Mouse (Mus musculus): ENCODE measurements around the gene Paqr7.

GRCm38 (mm10) chr4:134482442-134482841 lies 14.1 kb upstream of the Paqr7 start:
- TF ChIP-seq CTCF (IDR thresholded peaks at IDR 0.05; ENCODE audit: borderline replicate concordance, insufficient read depth, low read length) (no peak), POLR2A (IDR thresholded peaks at IDR 0.05; ENCODE audit: low read depth, low read length) (no peak)
